Mouse (Mus musculus) CH12.LX (cell line): ENCODE measurements around the gene Nuak2.

Experiments used
- CTCF ChIP-seq, 2 experiments: IDR thresholded peaks in 1 of 2; conservative IDR thresholded peaks in 1 of 2; 2 replicates each; pipeline ENCODE4 v1.5.1; 2011 to 2012; ENCODE audit warnings: low read depth in 2 of 2, low read length in 2 of 2, improper control_type of control experiment in 1 of 2, inconsistent platforms in 1 of 2, mild to moderate bottlenecking in 1 of 2, moderate library complexity in 1 of 2
- E2F4 ChIP-seq: IDR thresholded peaks from 2 replicates; pipeline ENCODE4 v1.6.1; 2011; ENCODE audit warnings: low read depth, low read length, improper control_type of control experiment; ENCODE audit not compliant: insufficient replicate concordance
- EP300 ChIP-seq: IDR thresholded peaks from 2 replicates; pipeline ENCODE4 v1.6.1; 2011; ENCODE audit warnings: low read length, improper control_type of control experiment
- JUND ChIP-seq: conservative IDR thresholded peaks from 2 replicates; pipeline ENCODE4 v1.6.1; 2011; ENCODE audit warnings: low read depth, low read length, improper control_type of control experiment
- MXI1 ChIP-seq: IDR thresholded peaks from 2 replicates; pipeline ENCODE4 v1.6.1; 2011; ENCODE audit warnings: mild to moderate bottlenecking, low read depth, low read length, improper control_type of control experiment
- NRF1 ChIP-seq: IDR thresholded peaks from 2 replicates; pipeline ENCODE4 v1.6.1; 2014; ENCODE audit warnings: low read depth, mild to moderate bottlenecking, inconsistent platforms, low read length, improper control_type of control experiment, moderate library complexity
- PAX5 ChIP-seq: IDR thresholded peaks from 2 replicates; pipeline ENCODE4 v1.6.1; 2012; ENCODE audit warnings: low read length, inconsistent platforms, mixed read lengths
- SMC3 ChIP-seq: IDR thresholded peaks from 2 replicates; pipeline ENCODE4 v1.6.1; 2011; ENCODE audit warnings: low read depth, low read length, improper control_type of control experiment
- TCF12 ChIP-seq: IDR thresholded peaks from 2 replicates; pipeline ENCODE4 v1.6.1; 2014; ENCODE audit warnings: low read depth, mild to moderate bottlenecking, inconsistent platforms, low read length, improper control_type of control experiment
- USF2 ChIP-seq: conservative IDR thresholded peaks from 2 replicates; pipeline ENCODE4 v1.6.1; 2011; ENCODE audit warnings: low read depth, low read length, improper control_type of control experiment
- ZMIZ1 ChIP-seq: IDR thresholded peaks from 2 replicates; pipeline ENCODE4 v1.6.1; 2012; ENCODE audit warnings: low read depth, mild to moderate bottlenecking, inconsistent platforms, low read length, improper control_type of control experiment

GRCm38 (mm10) chr1:132355841-132356242, 39.9 kb downstream of the Nuak2 start:
- TF ChIP-seq JUND (no peak), CTCF (conservative IDR thresholded peaks at IDR 0.05 in 1 of 2, IDR thresholded peaks at IDR 0.05 in 1 of 2; ENCODE audit: low read depth in 2 of 2, low read length in 2 of 2) (peak; percentile 94 to 99), NRF1 (no peak), E2F4 (0 out of 2 replicates have a peak, but pooled peaks have one; percentile 44), MXI1 (no peak), SMC3 (peak; percentile 99), USF2 (no peak), PAX5 (no peak), ZMIZ1 (no peak), TCF12 (no peak), EP300 (no peak)
